Mouse (Mus musculus): ENCODE results near the gene H2-DMb2. TPM values are rescaled to one million over a fixed set of nuclear protein-coding genes. Genes with fewer than 3 reads are reported as not detected.

The H2-DMb2 gene
- polyA plus RNA-seq, 1 experiment from 2014 or later = not detected

GRCm38 (mm10) chr17:34172528-34172927 lies 29.4 kb downstream of the H2-DMb2 start:
- Histone ChIP-seq H3K27me3 (peaks cover 2% of the 10 kb centered on the region; the same call in 1 of the 2 replicates), H3K9ac (no peak overlapping the region), H3K4me1 (replicated peaks) (no peaks in the 10 kb centered on the region), H3K4me2 (no peak overlapping the region), H3K36me3 (no peaks in the 10 kb centered on the region), H3K27ac (replicated peaks) (no peak overlapping the region), H3K4me3 (no peak overlapping the region), H3K9me3 (0 out of 2 replicates have a peak, but pooled peaks cover 7% of the 10 kb centered on the region)
- 96% methylated on average over 5 of the region's 5 CpGs for WGBS
- no peak for ATAC-seq (ENCODE audit: low read depth)

GRCm38 (mm10) chr17:34174075-34174474 lies 31.0 kb downstream of the H2-DMb2 start:
- no peak for ATAC-seq (ENCODE audit: low read depth)
- 68% methylated on average over 1 of the region's 1 CpGs for WGBS
- H3K4me3 ChIP-seq = no peak overlapping the region
- H3K27ac ChIP-seq (replicated peaks) = no peak overlapping the region
- H3K4me1 ChIP-seq (replicated peaks) = no peaks in the 10 kb centered on the region
- no peaks in the 10 kb centered on the region for H3K36me3 ChIP-seq
- peaks cover 2% of the 10 kb centered on the region; the same call in 1 of the 2 replicates for H3K27me3 ChIP-seq
- no peak overlapping the region for H3K4me2 ChIP-seq
- no peak overlapping the region for H3K9ac ChIP-seq
- 0 out of 2 replicates have a peak, but pooled peaks cover 7% of the 10 kb centered on the region for H3K9me3 ChIP-seq

- H3K27ac ChIP-seq (replicated peaks) = no peak overlapping the region
- H3K9ac ChIP-seq = no peak overlapping the region
- H3K36me3 ChIP-seq = no peaks in the 10 kb centered on the region
- H3K27me3 ChIP-seq = no peaks in the 10 kb centered on the region
- no peak for ATAC-seq (ENCODE audit: low read depth)
- H3K9me3 ChIP-seq = 0 out of 2 replicates have a peak, but pooled peaks cover 7% of the 10 kb centered on the region
- H3K4me2 ChIP-seq = no peak overlapping the region
- H3K4me3 ChIP-seq = no peak overlapping the region
- 71% methylated on average over 4 of the region's 4 CpGs for WGBS
- no peaks in the 10 kb centered on the region for H3K4me1 ChIP-seq (replicated peaks)
Measured at GRCm38 (mm10) chr17:34177179-34177578, 34.1 kb downstream of the H2-DMb2 start.

GRCm38 (mm10) chr17:34179019-34179418 lies 35.9 kb downstream of the H2-DMb2 start:
- no peak for ATAC-seq (ENCODE audit: low read depth)
- Histone ChIP-seq H3K4me1 (replicated peaks) (no peaks in the 10 kb centered on the region), H3K9ac (no peak overlapping the region), H3K36me3 (no peaks in the 10 kb centered on the region), H3K27me3 (peaks cover 11% of the 10 kb centered on the region), H3K4me2 (no peak overlapping the region), H3K4me3 (no peak overlapping the region), H3K27ac (replicated peaks) (no peak overlapping the region), H3K9me3 (0 out of 2 replicates have a peak, but pooled peaks cover 7% of the 10 kb centered on the region)
- WGBS = 73% methylated on average over 6 of the region's 6 CpGs

GRCm38 (mm10) chr17:34179913-34180859 lies 37.1 kb downstream of the H2-DMb2 start:
- Histone ChIP-seq H3K4me2 (no peak overlapping the region), H3K9ac (no peak overlapping the region), H3K9me3 (0 out of 2 replicates have a peak, but pooled peaks cover 7% of the 10 kb centered on the region), H3K27ac (replicated peaks) (no peak overlapping the region), H3K27me3 (peaks cover 21% of the 10 kb centered on the region), H3K4me1 (replicated peaks) (no peaks in the 10 kb centered on the region), H3K4me3 (no peak overlapping the region), H3K36me3 (no peaks in the 10 kb centered on the region)
- ATAC-seq (ENCODE audit: low read depth) = no peak
- 78% methylated on average over 13 of the region's 13 CpGs for WGBS

- Histone ChIP-seq H3K27ac (replicated peaks) (no peak overlapping the region), H3K4me2 (no peak overlapping the region), H3K9me3 (no peaks in the 10 kb centered on the region), H3K4me3 (no peak overlapping the region), H3K27me3 (peaks cover 53% of the 10 kb centered on the region), H3K9ac (no peak overlapping the region), H3K36me3 (no peaks in the 10 kb centered on the region), H3K4me1 (replicated peaks) (peaks cover 18% of the 10 kb centered on the region)
- no peak for ATAC-seq (ENCODE audit: low read depth)
- 81% methylated on average over 15 of the region's 15 CpGs for WGBS
Measured at GRCm38 (mm10) chr17:34183564-34184219, 40.6 kb downstream of the H2-DMb2 start.

GRCm38 (mm10) chr17:34185526-34185925 lies 42.4 kb downstream of the H2-DMb2 start:
- H3K4me3 ChIP-seq = no peak overlapping the region
- peaks cover 72% of the 10 kb centered on the region for H3K27me3 ChIP-seq
- no peaks in the 10 kb centered on the region for H3K9me3 ChIP-seq
- H3K36me3 ChIP-seq = no peaks in the 10 kb centered on the region
- no peak overlapping the region for H3K27ac ChIP-seq (replicated peaks)
- H3K9ac ChIP-seq = no peak overlapping the region
- no peak overlapping the region for H3K4me2 ChIP-seq
- 90% methylated on average over 9 of the region's 9 CpGs for WGBS
- peaks cover 18% of the 10 kb centered on the region for H3K4me1 ChIP-seq (replicated peaks)
- no peak for ATAC-seq (ENCODE audit: low read depth)

- no peaks in the 10 kb centered on the region for H3K9me3 ChIP-seq
- H3K27me3 ChIP-seq = peaks cover 85% of the 10 kb centered on the region
- no peak overlapping the region for H3K27ac ChIP-seq (replicated peaks)
- 5% methylated on average over 14 of the region's 14 CpGs for WGBS
- H3K4me3 ChIP-seq = peak overlapping the region; percentile 39
- no peaks in the 10 kb centered on the region for H3K36me3 ChIP-seq
- H3K9ac ChIP-seq = peak overlapping the region; percentile 66
- peaks cover 18% of the 10 kb centered on the region for H3K4me1 ChIP-seq (replicated peaks)
- peak; percentile 59; the same call in 1 of the 2 replicates for ATAC-seq (ENCODE audit: low read depth)
- peak overlapping the region; percentile 62 for H3K4me2 ChIP-seq
Measured at GRCm38 (mm10) chr17:34186885-34187260, 43.8 kb downstream of the H2-DMb2 start.

- H3K27ac ChIP-seq (replicated peaks) = no peak within 1 kb of the TSS
- peak within 1 kb of the TSS; percentile 66 for H3K9ac ChIP-seq
- peak within 1 kb of the TSS; percentile 62 for H3K4me2 ChIP-seq
- H3K36me3 ChIP-seq = no peaks in the 10 kb centered on the region
- H3K4me1 ChIP-seq (replicated peaks) = peaks cover 18% of the 10 kb centered on the region
- peak within 1 kb of the TSS; percentile 39 for H3K4me3 ChIP-seq
- peaks cover 90% of the 10 kb centered on the region for H3K27me3 ChIP-seq
- H3K9me3 ChIP-seq = no peaks in the 10 kb centered on the region
- WGBS = under 1% methylated on average over 46 of the region's 46 CpGs
- peak; percentile 93 for ATAC-seq (ENCODE audit: low read depth)
Measured at GRCm38 (mm10) chr17:34187261-34187916, 44.3 kb downstream of the H2-DMb2 start, which contains the start of the genes Tap1 and Psmb9. TSS of gene Tap1 (plus strand) at chr17:34187553. TSS of gene Psmb9 (minus strand) at chr17:34187764.

- Histone ChIP-seq H3K36me3 (no peaks in the 10 kb centered on the region), H3K9ac (peak overlapping the region; percentile 66), H3K27me3 (peaks cover 95% of the 10 kb centered on the region), H3K4me1 (replicated peaks) (peaks cover 18% of the 10 kb centered on the region), H3K4me2 (peak overlapping the region; percentile 62), H3K4me3 (peak overlapping the region; percentile 39), H3K9me3 (no peaks in the 10 kb centered on the region), H3K27ac (replicated peaks) (no peak overlapping the region)
- ATAC-seq (ENCODE audit: low read depth) = no peak; the same call in 1 of the 2 replicates
- 3% methylated on average over 20 of the region's 20 CpGs for WGBS
Measured at GRCm38 (mm10) chr17:34188010-34188409, 44.9 kb downstream of the H2-DMb2 start.

GRCm38 (mm10) chr17:34188986-34189385 lies 45.9 kb downstream of the H2-DMb2 start:
- Histone ChIP-seq H3K4me2 (no peak overlapping the region), H3K4me3 (no peak overlapping the region), H3K27me3 (peaks cover 95% of the 10 kb centered on the region), H3K9me3 (no peaks in the 10 kb centered on the region), H3K27ac (replicated peaks) (no peak overlapping the region), H3K9ac (no peak overlapping the region), H3K4me1 (replicated peaks) (peaks cover 18% of the 10 kb centered on the region), H3K36me3 (no peaks in the 10 kb centered on the region)
- 67% methylated on average over 6 of the region's 6 CpGs for WGBS
- ATAC-seq (ENCODE audit: low read depth) = no peak
